Mouse (Mus musculus) hindbrain, postnatal 0 days (tissue): Measurements from ENCODE around the gene Mapk14. TPM values are rescaled to one million over a fixed set of nuclear protein-coding genes. Genes with fewer than 3 reads are reported as not detected.

Source experiments
- ATAC-seq: fragments of 200-750 bp; cut with Nextera tagmentation; 2 replicates; pipeline ENCODE4 v1.8.0; 2017; ENCODE audit warnings: mild to moderate bottlenecking, moderate TSS enrichment, moderate library complexity
- DNase-seq: peaks from one replicate; pipeline ENCODE4 v3.0.0-alpha.2; 2015; ENCODE audit warnings: low spot score
- H3K27ac ChIP-seq: fragments of 300-500 bp; sonication (generic); 2 replicates; pipeline ENCODE4 v1.5.1; 2014; ENCODE audit warnings: mild to moderate bottlenecking
- H3K27me3 ChIP-seq: fragments of 300-500 bp; sonication (generic); 2 replicates; pipeline ENCODE4 v1.6.1; 2014; ENCODE audit warnings: low read length, mixed read lengths; ENCODE audit not compliant: insufficient read depth
- H3K36me3 ChIP-seq: fragments of 300-500 bp; sonication (generic); 2 replicates; pipeline ENCODE4 v1.6.1; 2014; ENCODE audit warnings: low read length, mixed read lengths; ENCODE audit not compliant: insufficient read depth
- H3K4me1 ChIP-seq: fragments of 300-500 bp; sonication (generic); 2 replicates; pipeline ENCODE4 v1.6.1; 2014; ENCODE audit warnings: antibody characterized with exemption, low read length, mixed read lengths; ENCODE audit not compliant: insufficient read depth
- H3K4me2 ChIP-seq: fragments of 300-500 bp; sonication (generic); 2 replicates; pipeline ENCODE4 v1.6.1; 2014; ENCODE audit warnings: low read depth, mild to moderate bottlenecking, low read length, moderate library complexity, mixed read lengths
- H3K4me3 ChIP-seq: fragments of 300-500 bp; sonication (generic); 2 replicates; pipeline ENCODE4 v1.5.1; 2014; ENCODE audit warnings: low read length
- H3K9ac ChIP-seq: fragments of 300-500 bp; sonication (generic); replicated peaks from 2 replicates; pipeline ENCODE4 v1.6.1; 2014; ENCODE audit warnings: mild to moderate bottlenecking, low read length, moderate library complexity, mixed read lengths
- H3K9me3 ChIP-seq: fragments of 300-500 bp; sonication (generic); 2 replicates; pipeline ENCODE4 v1.6.1; 2016; ENCODE audit warnings: low read length, mixed read lengths
- CTCF ChIP-seq: IDR thresholded peaks from 2 replicates; pipeline ENCODE4 v1.5.1; 2016; ENCODE audit warnings: antibody characterized with exemption, control low read depth, low read depth
- whole genome bisulfite sequencing: fragments of 180-500 bp; shearing (Covaris S2); extraction: QIAGEN DNeasy Blood & Tissue Kit; methylation state at CpG from one replicate; pipeline ENCODE4 v1.1.7; 2014; 5-methylcytosine and 5-hydroxymethylcytosine counted together
- polyA plus RNA-seq: library from polyadenylated mRNA; unstranded; fragments of >200 nt; fragmentation: Nextera tagmentation; extraction: Ambion mirVana; gene quantifications from 2 replicates; pipeline ENCODE4 v1.2.1, GENCODE M21; 2015
- total RNA-seq: library from RNA; depleted of rRNA; stranded (reverse); fragments of >200 nt; gene quantifications from 2 replicates; pipeline ENCODE4 v1.2.3, GENCODE M21; 2014

Mapk14 gene
- total and polyA plus RNA-seq, 2 experiments from 2014 or later, result 19.5 to 35.7 TPM

DNA sequence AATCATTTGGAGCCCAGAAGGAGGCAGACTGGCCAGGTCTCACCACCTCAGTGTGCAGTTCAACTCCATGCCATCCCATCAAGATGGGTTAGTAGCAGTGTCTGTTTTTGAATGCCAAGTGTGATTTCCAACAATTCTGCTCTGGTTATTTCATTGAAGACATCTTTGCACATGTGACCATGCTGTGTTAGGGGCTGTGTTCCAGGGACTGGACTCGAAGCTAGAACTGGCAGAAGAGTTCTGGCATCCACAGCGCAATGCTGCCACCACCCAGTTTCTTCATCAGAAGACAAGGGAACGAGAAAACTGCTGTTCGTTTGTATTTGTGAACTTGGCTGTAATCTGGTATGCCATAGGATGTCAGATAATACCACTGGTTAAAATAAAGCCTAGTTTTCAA is 56.9 kb downstream of the Mapk14 start:
- no peaks in the 10 kb centered on the region for H3K9me3 ChIP-seq
- H3K27ac ChIP-seq, result no peak overlapping the region
- H3K27me3 ChIP-seq, result no peaks in the 10 kb centered on the region
- H3K4me3 ChIP-seq, result no peak overlapping the region
- no peaks in the 10 kb centered on the region for H3K4me1 ChIP-seq
- DNase-seq (no peak), ATAC-seq (no peak)
- no peak for TF ChIP-seq CTCF
- H3K9ac ChIP-seq, result no peak overlapping the region
- peaks cover 31% of the 10 kb centered on the region for H3K36me3 ChIP-seq
- no peak overlapping the region for H3K4me2 ChIP-seq
- 85% methylated on average over 4 of the region's 4 CpGs for WGBS

DNA sequence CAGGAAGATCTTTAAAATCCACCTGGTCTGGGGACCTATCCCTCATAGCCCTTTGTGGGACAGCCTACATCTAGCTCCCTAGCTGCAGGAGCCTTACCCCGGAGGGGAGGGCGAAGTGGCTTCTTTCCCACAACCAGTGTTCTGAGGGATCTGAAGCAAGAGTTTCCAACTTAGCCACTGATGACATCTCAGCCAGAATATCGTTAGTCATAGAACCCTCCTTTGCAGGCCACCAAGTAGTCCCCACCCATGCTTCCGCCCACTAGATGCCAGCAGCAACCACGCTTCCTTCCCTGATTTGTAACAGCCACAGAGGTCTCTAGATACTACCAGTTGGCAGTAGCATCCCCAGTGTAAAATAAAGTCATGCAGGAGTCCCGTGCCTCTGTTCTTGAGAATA is 59.5 kb downstream of the Mapk14 start:
- Histone ChIP-seq H3K9ac (no peak overlapping the region), H3K27ac (no peak overlapping the region), H3K4me2 (no peak overlapping the region), H3K9me3 (no peaks in the 10 kb centered on the region), H3K4me3 (no peak overlapping the region), H3K4me1 (no peaks in the 10 kb centered on the region), H3K27me3 (no peaks in the 10 kb centered on the region), H3K36me3 (peaks cover 10% of the 10 kb centered on the region)
- ATAC-seq (no peak), DNase-seq (no peak)
- no peak for TF ChIP-seq CTCF
- 81% methylated on average over 6 of the region's 6 CpGs for WGBS

DNA sequence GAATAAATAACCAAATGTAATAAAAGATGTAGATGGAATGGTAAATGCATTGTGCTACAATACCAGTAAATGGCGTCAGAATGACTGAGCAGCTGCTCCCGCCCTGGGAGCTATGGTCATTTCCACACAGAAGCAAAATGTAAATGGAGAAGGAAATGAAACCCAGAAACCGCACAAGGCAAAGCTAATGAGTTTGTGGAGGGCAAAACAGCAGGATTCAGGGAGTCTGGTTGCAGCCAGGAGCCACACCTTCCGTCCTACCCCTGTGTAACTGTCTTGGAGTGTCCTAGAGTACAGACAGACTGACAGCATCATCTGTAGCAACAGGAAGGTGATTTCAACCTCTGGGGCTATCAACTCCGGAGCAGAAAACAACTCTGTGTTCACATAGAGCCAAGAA is 65.3 kb downstream of the Mapk14 start:
- no peak for ATAC-seq
- no peaks in the 10 kb centered on the region for H3K4me1 ChIP-seq
- no peak overlapping the region for H3K27ac ChIP-seq
- no peaks in the 10 kb centered on the region for H3K36me3 ChIP-seq
- H3K4me3 ChIP-seq, result no peak overlapping the region
- no peak for DNase-seq
- no peak overlapping the region for H3K4me2 ChIP-seq
- H3K9ac ChIP-seq, result no peak overlapping the region
- TF ChIP-seq CTCF, result no peak
- 63% methylated on average over 5 of the region's 5 CpGs for WGBS
- no peaks in the 10 kb centered on the region for H3K9me3 ChIP-seq
- no peaks in the 10 kb centered on the region for H3K27me3 ChIP-seq

GRCm38 (mm10) chr17:28757470-28757869 is 66.3 kb downstream of the Mapk14 start:
- no peaks in the 10 kb centered on the region for H3K27me3 ChIP-seq
- H3K27ac ChIP-seq, result no peak overlapping the region
- ATAC-seq, result no peak
- H3K36me3 ChIP-seq, result no peaks in the 10 kb centered on the region
- H3K4me3 ChIP-seq, result no peak overlapping the region
- H3K4me1 ChIP-seq, result no peaks in the 10 kb centered on the region
- H3K4me2 ChIP-seq, result no peak overlapping the region
- no peaks in the 10 kb centered on the region for H3K9me3 ChIP-seq
- H3K9ac ChIP-seq, result no peak overlapping the region
- 68% methylated on average over 2 of the region's 2 CpGs for WGBS
- no peak for DNase-seq
- TF ChIP-seq CTCF, result no peak

- no peaks in the 10 kb centered on the region for H3K27me3 ChIP-seq
- WGBS, result 78% methylated on average over 8 of the region's 8 CpGs
- TF ChIP-seq CTCF, result no peak
- H3K4me2 ChIP-seq, result no peak overlapping the region
- no peaks in the 10 kb centered on the region for H3K36me3 ChIP-seq
- no peak overlapping the region for H3K9ac ChIP-seq
- no peaks in the 10 kb centered on the region for H3K9me3 ChIP-seq
- H3K4me3 ChIP-seq, result no peak overlapping the region
- DNase-seq (no peak), ATAC-seq (no peak)
- H3K27ac ChIP-seq, result no peak overlapping the region
- H3K4me1 ChIP-seq, result no peaks in the 10 kb centered on the region
Measured at GRCm38 (mm10) chr17:28760736-28761312, 69.7 kb downstream of the Mapk14 start.

GRCm38 (mm10) chr17:28761871-28762270 is 70.7 kb downstream of the Mapk14 start:
- H3K4me3 ChIP-seq, result no peak overlapping the region
- 11% methylated on average over 3 of the region's 3 CpGs for WGBS
- no peak overlapping the region for H3K4me2 ChIP-seq
- TF ChIP-seq CTCF, result peak; percentile 91
- H3K27ac ChIP-seq, result no peak overlapping the region
- H3K27me3 ChIP-seq, result no peaks in the 10 kb centered on the region
- ATAC-seq (no peak), DNase-seq (peak; percentile 56)
- no peaks in the 10 kb centered on the region for H3K36me3 ChIP-seq
- no peaks in the 10 kb centered on the region for H3K9me3 ChIP-seq
- no peaks in the 10 kb centered on the region for H3K4me1 ChIP-seq
- H3K9ac ChIP-seq, result no peak overlapping the region

DNA sequence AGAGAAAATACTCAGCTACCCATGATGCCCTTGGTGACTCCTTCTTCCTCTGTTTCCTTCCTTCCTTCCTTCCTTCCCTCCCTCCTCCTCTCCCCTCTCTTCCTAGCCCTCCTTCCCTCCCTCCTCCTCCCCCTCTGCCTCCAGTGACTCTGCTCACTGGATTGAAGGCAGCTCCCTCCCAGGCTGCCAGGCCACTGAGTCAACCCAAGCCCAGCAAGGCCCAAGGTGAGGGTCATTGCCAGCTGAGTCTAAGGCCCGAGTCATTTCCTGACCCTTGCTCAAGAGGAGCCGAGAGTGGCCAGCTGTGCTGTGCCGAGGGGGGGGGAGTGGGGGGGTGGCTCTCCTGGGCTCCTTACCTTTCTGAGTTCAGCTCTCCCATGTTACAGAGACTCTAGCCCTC is 75.1 kb downstream of the Mapk14 start:
- Histone ChIP-seq H3K4me3 (no peak overlapping the region), H3K4me2 (no peak overlapping the region), H3K36me3 (no peaks in the 10 kb centered on the region), H3K9ac (no peak overlapping the region), H3K27ac (no peak overlapping the region), H3K4me1 (peaks cover 4% of the 10 kb centered on the region; the same call in 1 of the 2 replicates), H3K27me3 (peaks cover 23% of the 10 kb centered on the region), H3K9me3 (no peaks in the 10 kb centered on the region)
- WGBS, result 75% methylated on average over 3 of the region's 3 CpGs
- no peak for TF ChIP-seq CTCF
- DNase-seq, result no peak
- ATAC-seq, result no peak
